Mouse (Mus musculus): ENCODE measurements at regions not wholly inside any gene's neighbourhood (a gene's known extent, or its start where the extent isn't known, plus 50 kb on each side); places are given as distances from the start of the nearest gene placed in this dataset.

- TF ChIP-seq CTCF (IDR thresholded peaks at IDR 0.05; ENCODE audit: control insufficient read depth, insufficient read depth, insufficient replicate concordance, low read depth, low read length) (no peak), POLR2A (IDR thresholded peaks at IDR 0.05; ENCODE audit: control insufficient read depth, low read depth, low read length) (no peak)
Observed at GRCm38 (mm10) chr3:39725755-39726154, 805.3 kb upstream of the Intu start.

Measured in testis, adult 2 months (tissue).